Comparison of ENCODE assay signal across 8 mouse cellular contexts in the genomic region with DNA sequence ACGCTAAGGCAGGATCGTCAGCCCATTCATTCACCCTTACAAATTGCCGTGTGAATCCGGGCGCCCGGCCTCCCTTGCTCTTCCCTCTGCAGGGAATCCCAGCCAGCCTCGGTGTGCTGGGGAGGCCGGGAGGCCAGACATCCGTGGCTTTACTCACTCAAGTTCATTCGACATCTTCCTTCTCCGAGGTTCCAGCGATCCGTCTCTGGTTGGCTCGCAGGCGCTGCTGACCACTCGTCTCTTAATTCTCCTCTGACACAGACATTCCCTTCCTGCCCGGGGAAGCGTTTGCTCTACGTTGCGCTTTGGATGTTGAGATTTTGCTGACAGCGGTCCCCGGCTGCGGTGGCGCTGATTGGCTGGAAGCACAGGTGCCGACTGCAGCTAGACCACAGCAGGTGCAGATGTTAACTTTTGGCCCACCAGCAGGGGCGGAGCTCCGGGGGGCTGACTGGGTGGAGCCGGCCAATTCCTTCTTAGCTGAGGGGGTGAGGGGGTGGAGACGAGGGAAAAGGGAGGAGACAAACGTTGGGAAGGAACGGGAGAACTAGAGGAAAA. TPM values are rescaled to one million over a fixed set of nuclear protein-coding genes. Genes with fewer than 3 reads are reported as not detected.
DNase-seq lines count a peak whose midpoint lies in the region; ATAC-seq and TF ChIP-seq lines count a peak whose summit lies in the region.

A gene (minus strand): TSS at position 380 of the 558 bp plus-strand sequence.

- peak within 1 kb of the TSS; percentile 62 for H3K4me2 ChIP-seq in embryonic facial prominence, embryonic 13.5 days
- H3K4me2 ChIP-seq in hindbrain, embryonic 16.5 days (ENCODE audit: low read length): peak within 1 kb of the TSS; percentile 76
- peak within 1 kb of the TSS; percentile 43 for H3K4me2 ChIP-seq in limb, embryonic 14.5 days (replicated peaks; ENCODE audit: low read depth, low read length, severe bottlenecking)
- H3K4me2 ChIP-seq in midbrain, embryonic 15.5 days: peak within 1 kb of the TSS; percentile 75

- H3K4me1 ChIP-seq in megakaryocyte, embryonic 14.5 days: peaks cover 48% of the 10 kb centered on the region
- peaks cover 57% of the 10 kb centered on the region for H3K4me1 ChIP-seq in embryonic facial prominence, embryonic 13.5 days
- peaks cover 20% of the 10 kb centered on the region for H3K4me1 ChIP-seq in hindbrain, embryonic 16.5 days (ENCODE audit: control insufficient read depth, insufficient read depth, low read depth, low read length)
- H3K4me1 ChIP-seq in limb, embryonic 14.5 days (ENCODE audit: control insufficient read depth, insufficient read depth, low read length): peaks cover 38% of the 10 kb centered on the region
- H3K4me1 ChIP-seq in midbrain, embryonic 15.5 days: peaks cover 36% of the 10 kb centered on the region

- H3K27ac ChIP-seq in embryonic facial prominence, embryonic 13.5 days: peak within 1 kb of the TSS; percentile 48; the same call in 1 of the 2 replicates
- H3K27ac ChIP-seq in hindbrain, embryonic 16.5 days (ENCODE audit: low read depth, low read length): no peak within 1 kb of the TSS
- no peak within 1 kb of the TSS for H3K27ac ChIP-seq in limb, embryonic 14.5 days (replicated peaks; ENCODE audit: low read depth, low read length)
- H3K27ac ChIP-seq in midbrain, embryonic 15.5 days: 0 out of 2 replicates have a peak within 1 kb of the TSS, but pooled peaks have one; percentile 23

- no peak for ATAC-seq in megakaryocyte, adult 5-6 weeks (ENCODE audit: poor library complexity, severe bottlenecking)
- ATAC-seq in embryonic facial prominence, embryonic 13.5 days (ENCODE audit: insufficient number of reproducible peaks, insufficient read depth, low FRiP score, low TSS enrichment, low read depth): no peak
- peak; percentile 58 for ATAC-seq in hindbrain, embryonic 16.5 days
- ATAC-seq in limb, embryonic 14.5 days (ENCODE audit: low FRiP score, low read depth): peak; percentile 51
- 0 out of 2 replicates have a peak, but pooled peaks have one; percentile 14 for ATAC-seq in midbrain, embryonic 15.5 days (replicated peaks)
- ATAC-seq in granulocyte monocyte progenitor cell, adult 5-6 weeks (replicated peaks; ENCODE audit: poor library complexity, severe bottlenecking): no peak

- DNase-seq in limb, embryonic 14.5 days (ENCODE audit: low spot score): no peak
- peak; percentile 72 for DNase-seq in thymus, postnatal 0 days (ENCODE audit: low spot score)

- H3K9ac ChIP-seq in embryonic facial prominence, embryonic 13.5 days: 0 out of 2 replicates have a peak within 1 kb of the TSS, but pooled peaks have one; percentile 27
- peak within 1 kb of the TSS; percentile 35 for H3K9ac ChIP-seq in hindbrain, embryonic 16.5 days (ENCODE audit: low read depth, low read length)
- 0 out of 2 replicates have a peak within 1 kb of the TSS, but pooled peaks have one; percentile 22 for H3K9ac ChIP-seq in limb, embryonic 14.5 days (ENCODE audit: low read depth, low read length, severe bottlenecking)
- peak within 1 kb of the TSS; percentile 38; the same call in 1 of the 2 replicates for H3K9ac ChIP-seq in midbrain, embryonic 15.5 days

- H3K27me3 ChIP-seq in megakaryocyte, embryonic 14.5 days (replicated peaks): peaks cover 94% of the 10 kb centered on the region
- peaks cover 74% of the 10 kb centered on the region for H3K27me3 ChIP-seq in embryonic facial prominence, embryonic 13.5 days
- peaks cover 14% of the 10 kb centered on the region for H3K27me3 ChIP-seq in hindbrain, embryonic 16.5 days (replicated peaks; ENCODE audit: control insufficient read depth, insufficient read depth, low read length)
- 0 out of 2 replicates have a peak, but pooled peaks cover 15% of the 10 kb centered on the region for H3K27me3 ChIP-seq in limb, embryonic 14.5 days (ENCODE audit: control insufficient read depth, insufficient read depth, low read length)
- peaks cover 29% of the 10 kb centered on the region for H3K27me3 ChIP-seq in midbrain, embryonic 15.5 days (replicated peaks)

- H3K9me3 ChIP-seq in megakaryocyte, embryonic 14.5 days: no peaks in the 10 kb centered on the region
- H3K9me3 ChIP-seq in embryonic facial prominence, embryonic 13.5 days: no peaks in the 10 kb centered on the region
- H3K9me3 ChIP-seq in hindbrain, embryonic 16.5 days (ENCODE audit: control insufficient read depth, low read length): no peaks in the 10 kb centered on the region
- H3K9me3 ChIP-seq in limb, embryonic 14.5 days (ENCODE audit: control insufficient read depth, low read length): no peaks in the 10 kb centered on the region
- H3K9me3 ChIP-seq in midbrain, embryonic 15.5 days: no peaks in the 10 kb centered on the region

- peak within 1 kb of the TSS; percentile 47 for H3K4me3 ChIP-seq in megakaryocyte, embryonic 14.5 days (replicated peaks)
- peak within 1 kb of the TSS; percentile 37 for H3K4me3 ChIP-seq in embryonic facial prominence, embryonic 13.5 days
- peak within 1 kb of the TSS; percentile 37 for H3K4me3 ChIP-seq in hindbrain, embryonic 16.5 days (ENCODE audit: low read length)
- peak within 1 kb of the TSS; percentile 32 for H3K4me3 ChIP-seq in limb, embryonic 14.5 days (replicated peaks; ENCODE audit: low read length)
- peak within 1 kb of the TSS; percentile 36 for H3K4me3 ChIP-seq in midbrain, embryonic 15.5 days

- TF ChIP-seq POLR2A in limb, embryonic 14.5 days (IDR thresholded peaks at IDR 0.05; ENCODE audit: borderline replicate concordance, extremely low read depth, insufficient read depth, insufficient read length): no peak

- 1% methylated on average over 31 of the region's 31 CpGs for WGBS in embryonic facial prominence, embryonic 13.5 days
- 1% methylated on average over 31 of the region's 31 CpGs for WGBS in hindbrain, embryonic 16.5 days
- WGBS in limb, embryonic 14.5 days: under 1% methylated on average over 31 of the region's 31 CpGs
- under 1% methylated on average over 31 of the region's 31 CpGs for WGBS in midbrain, embryonic 15.5 days

- no peaks in the 10 kb centered on the region for H3K36me3 ChIP-seq in megakaryocyte, embryonic 14.5 days (replicated peaks; ENCODE audit: low read length)
- no peaks in the 10 kb centered on the region for H3K36me3 ChIP-seq in embryonic facial prominence, embryonic 13.5 days
- H3K36me3 ChIP-seq in hindbrain, embryonic 16.5 days (ENCODE audit: control insufficient read depth, insufficient read depth, low read length): no peaks in the 10 kb centered on the region
- H3K36me3 ChIP-seq in limb, embryonic 14.5 days (ENCODE audit: control insufficient read depth, insufficient read depth, low read length): no peaks in the 10 kb centered on the region
- H3K36me3 ChIP-seq in midbrain, embryonic 15.5 days (replicated peaks): no peaks in the 10 kb centered on the region

RNA-seq across cellular contexts. Expression of the gene that starts here (rescaled TPM):
- polyA plus RNA-seq in megakaryocyte, embryonic 14.5 days (2012; ENCODE audit: insufficient read depth, low replicate concordance): not detected in 2 replicates
- not detected in 2 replicates for total RNA-seq in megakaryocyte, adult 5-6 weeks (2015)
- total RNA-seq in megakaryocyte, adult 5-6 weeks (2017): not detected in 2 replicates
- 25.3 and 26.0 TPM in 2 replicates for polyA plus RNA-seq in embryonic facial prominence, embryonic 13.5 days (2015; fragmentation: Nextera tagmentation; extraction: Ambion mirVana)
- polyA plus RNA-seq in hindbrain, embryonic 16.5 days (2015; fragmentation: Nextera tagmentation; extraction: Ambion mirVana): 0.85 and 1.2 TPM in 2 replicates
- 17.2 and 20.6 TPM in 2 replicates for polyA plus RNA-seq in limb, embryonic 14.5 days (2012; rRNA removed)
- polyA plus RNA-seq in limb, embryonic 14.5 days (2014; fragmentation: Nextera tagmentation; extraction: Ambion mirVana): 44.4 and 46.2 TPM in 2 replicates
- polyA plus RNA-seq in midbrain, embryonic 15.5 days (2015; fragmentation: Nextera tagmentation; extraction: Ambion mirVana): 1.5 TPM in 2 replicates
- 0.78 and 1.2 TPM in 2 replicates for polyA plus RNA-seq in thymus, postnatal 0 days (2015; fragmentation: Nextera tagmentation; extraction: Ambion mirVana)
- not detected in 2 replicates for total RNA-seq in granulocyte monocyte progenitor cell, adult 5-6 weeks (2014; fragmentation: Nextera tagmentation)
- total RNA-seq in granulocyte monocyte progenitor cell, adult 5-6 weeks (2017): not detected in 2 replicates

Comparison
In these comparisons a context has a peak if more than half of its experiments do, and no peak if none do; other contexts are left out.
1. ATAC-seq: peak in hindbrain, embryonic 16.5 days (single experiment), limb, embryonic 14.5 days (single experiment) and midbrain, embryonic 15.5 days (single experiment); none in megakaryocyte, adult 5-6 weeks (single experiment), embryonic facial prominence, embryonic 13.5 days (single experiment) and granulocyte monocyte progenitor cell, adult 5-6 weeks (single experiment).
2. H3K27ac ChIP-seq: peak in embryonic facial prominence, embryonic 13.5 days (single experiment) and midbrain, embryonic 15.5 days (single experiment); none in hindbrain, embryonic 16.5 days (single experiment) and limb, embryonic 14.5 days (single experiment).
3. Peak in every context shown above with its lines, with median percentiles within 50 percentile points of each other: H3K4me3 ChIP-seq, H3K4me2 ChIP-seq and H3K9ac ChIP-seq.